Mouse (Mus musculus) forebrain, embryonic 16.5 days (tissue): ENCODE results near the gene Gm2310. TPM values are rescaled to one million over a fixed set of nuclear protein-coding genes. Genes with fewer than 3 reads are reported as not detected.
"Not testable (repeated sequence)": the region's sequence is repeated elsewhere in the genome, so short reads cannot be mapped to it uniquely, and the experiment has no call there.

Experiments
- ATAC-seq: fragments of 200-750 bp; cut with Nextera tagmentation; 2 replicates; pipeline ENCODE4 v1.8.0; 2017; ENCODE audit warnings: mild to moderate bottlenecking, moderate library complexity
- H3K27ac ChIP-seq: fragments of 300-500 bp; sonication (generic); 2 replicates; pipeline ENCODE4 v1.5.1; 2014; ENCODE audit warnings: low read length, control low read depth
- H3K27me3 ChIP-seq: fragments of 300-500 bp; sonication (generic); replicated peaks from 2 replicates; pipeline ENCODE4 v1.6.1; 2014; ENCODE audit warnings: low read length; ENCODE audit not compliant: control insufficient read depth, insufficient read depth
- H3K36me3 ChIP-seq: fragments of 300-500 bp; sonication (generic); 2 replicates; pipeline ENCODE4 v1.6.1; 2014; ENCODE audit not compliant: control insufficient read depth, insufficient read depth
- H3K4me1 ChIP-seq: fragments of 300-500 bp; sonication (generic); replicated peaks from 2 replicates; pipeline ENCODE4 v1.6.1; 2014; ENCODE audit warnings: low read length; ENCODE audit not compliant: control insufficient read depth, insufficient read depth
- H3K4me2 ChIP-seq: fragments of 300-500 bp; sonication (generic); 2 replicates; pipeline ENCODE4 v1.6.1; 2014; ENCODE audit warnings: mild to moderate bottlenecking, low read length, control low read depth
- H3K4me3 ChIP-seq: fragments of 300-500 bp; sonication (generic); replicated peaks from 2 replicates; pipeline ENCODE4 v1.5.1; 2014; ENCODE audit warnings: mild to moderate bottlenecking, low read length, control low read depth
- H3K9ac ChIP-seq: fragments of 300-500 bp; sonication (generic); replicated peaks from 2 replicates; pipeline ENCODE4 v1.6.1; 2014; ENCODE audit warnings: low read depth, low read length, control low read depth
- H3K9me3 ChIP-seq: fragments of 300-500 bp; sonication (generic); 2 replicates; pipeline ENCODE4 v1.6.1; 2016; ENCODE audit warnings: low read length; ENCODE audit not compliant: control insufficient read depth
- WGBS: fragments of 180-500 bp; shearing (Covaris S2); extraction: QIAGEN DNeasy Blood & Tissue Kit; methylation state at CpG from one replicate; pipeline ENCODE4 v1.1.7; 2014; 5-methylcytosine and 5-hydroxymethylcytosine counted together
- polyA plus RNA-seq: library from polyadenylated mRNA; unstranded; fragments of >200 nt; fragmentation: Nextera tagmentation; extraction: Ambion mirVana; gene quantifications from 2 replicates; pipeline ENCODE4 v1.2.1, GENCODE M21; 2015

The Gm2310 gene
- polyA plus RNA-seq, result not detected in 2 replicates

DNA sequence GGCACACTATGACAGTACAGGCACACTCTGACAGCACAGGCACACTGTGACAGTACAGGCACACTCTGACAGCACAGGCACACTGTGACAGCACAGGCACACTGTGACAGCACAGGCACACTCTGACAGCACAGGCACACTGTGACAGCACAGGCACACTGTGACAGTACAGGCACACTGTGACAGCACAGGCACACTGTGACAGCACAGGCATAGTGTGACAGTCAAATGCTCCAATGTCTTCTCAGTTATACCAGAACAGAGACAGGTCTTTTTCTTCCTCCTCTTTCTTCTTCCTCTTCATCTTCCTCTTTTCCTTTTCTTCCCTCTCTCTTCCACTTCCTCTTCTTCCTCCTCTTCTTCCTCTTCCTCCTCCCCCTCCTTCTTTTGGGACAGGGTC is at the start of gene Gm2310:
TSS of gene Gm2310 (minus strand) at position 101 of the 400 bp plus-strand sequence.
- H3K4me1 ChIP-seq, ATAC-seq, H3K9me3 ChIP-seq, H3K36me3 ChIP-seq, H3K4me3 ChIP-seq, H3K27me3 ChIP-seq, H3K4me2 ChIP-seq, H3K9ac ChIP-seq, H3K27ac ChIP-seq: not testable (repeated sequence)

DNA sequence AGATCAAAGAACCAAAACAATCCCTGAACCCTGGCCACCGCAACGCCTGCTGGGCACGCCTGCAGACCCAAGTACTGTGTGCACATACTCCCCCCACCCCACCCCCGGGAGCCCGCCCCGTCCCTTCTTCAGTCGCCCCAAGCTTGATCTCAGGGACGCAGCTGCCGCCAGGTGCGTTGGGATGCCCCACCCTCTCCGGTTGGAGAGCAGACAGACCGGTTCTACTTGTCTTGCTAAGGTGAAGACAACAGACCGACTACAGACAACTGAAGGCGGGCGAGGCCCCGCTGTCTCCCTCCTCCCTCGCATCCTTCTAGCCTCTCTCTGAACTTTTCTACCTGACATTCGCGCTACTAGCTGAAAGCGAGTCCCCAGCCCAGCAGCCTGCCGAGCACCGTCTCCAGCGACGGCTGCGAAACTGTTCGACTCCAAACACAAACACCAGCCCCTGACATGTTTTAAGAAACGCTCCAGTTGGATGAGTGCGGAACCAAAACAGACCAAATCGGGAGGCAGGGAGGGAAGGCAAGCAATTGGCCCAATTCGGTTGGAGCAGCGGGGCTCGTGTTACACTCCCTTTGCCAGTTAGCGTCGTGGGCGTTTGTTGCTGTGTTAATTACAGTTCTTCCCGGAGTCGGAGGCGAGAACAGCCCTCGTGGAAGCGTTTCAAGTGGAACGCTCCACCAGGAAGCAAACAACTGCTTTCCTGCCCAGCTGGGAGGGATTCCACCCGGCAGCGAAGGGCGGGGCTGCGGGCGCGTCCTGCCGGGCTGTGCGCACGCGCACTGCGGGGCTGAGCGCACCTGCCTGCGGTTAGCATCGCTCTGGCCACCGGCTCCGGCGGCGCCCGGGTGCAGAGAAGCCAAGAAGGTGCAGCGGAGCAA is 49.1 kb upstream of the Gm2310 start:
- H3K4me2 ChIP-seq, result peak overlapping the region; percentile 96
- no peaks in the 10 kb centered on the region for H3K36me3 ChIP-seq
- H3K27ac ChIP-seq, result peak overlapping the region; percentile 70
- peak overlapping the region; percentile 68 for H3K4me3 ChIP-seq
- peaks cover 11% of the 10 kb centered on the region for H3K4me1 ChIP-seq
- peak; percentile 89 for ATAC-seq
- H3K9ac ChIP-seq, result peak overlapping the region; percentile 60
- no peaks in the 10 kb centered on the region for H3K9me3 ChIP-seq
- 0 out of 2 replicates have a peak, but pooled peaks cover 2% of the 10 kb centered on the region for H3K27me3 ChIP-seq
- WGBS, result under 1% methylated on average over 61 of the region's 61 CpGs

DNA sequence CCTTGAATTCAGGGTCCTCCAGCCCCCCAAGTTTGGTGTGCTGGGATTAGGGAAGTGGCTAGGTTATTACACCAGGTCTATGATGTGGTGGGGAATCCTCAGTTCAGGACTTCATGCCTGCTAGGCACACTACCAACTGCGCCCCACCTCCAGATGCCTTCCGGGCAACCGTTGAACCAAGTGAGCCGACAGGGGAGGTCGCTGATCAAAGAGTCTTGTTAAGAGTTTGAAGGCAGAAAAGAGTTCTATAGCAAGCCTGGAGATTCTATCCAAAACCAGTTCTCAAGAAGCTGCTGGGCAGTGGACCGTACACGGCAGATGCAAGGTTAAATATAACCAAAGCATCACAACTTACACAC is 48.5 kb upstream of the Gm2310 start:
- Histone ChIP-seq H3K27me3 (0 out of 2 replicates have a peak, but pooled peaks cover 2% of the 10 kb centered on the region), H3K9ac (peak overlapping the region; percentile 60), H3K27ac (no peak overlapping the region), H3K4me2 (peak overlapping the region; percentile 96), H3K9me3 (no peaks in the 10 kb centered on the region), H3K4me3 (peak overlapping the region; percentile 68), H3K4me1 (peaks cover 11% of the 10 kb centered on the region), H3K36me3 (no peaks in the 10 kb centered on the region)
- no peak for ATAC-seq
- WGBS, result 3% methylated on average over 7 of the region's 7 CpGs

GRCm38 (mm10) chr15:8565416-8565815 is 45.7 kb upstream of the Gm2310 start:
- Histone ChIP-seq H3K4me2 (no peak overlapping the region), H3K27me3 (0 out of 2 replicates have a peak, but pooled peaks cover 2% of the 10 kb centered on the region), H3K9me3 (no peaks in the 10 kb centered on the region), H3K4me1 (peaks cover 11% of the 10 kb centered on the region), H3K4me3 (no peak overlapping the region), H3K9ac (no peak overlapping the region), H3K27ac (no peak overlapping the region), H3K36me3 (no peaks in the 10 kb centered on the region)
- 44% methylated on average over 6 of the region's 6 CpGs for WGBS
- ATAC-seq, result no peak

DNA sequence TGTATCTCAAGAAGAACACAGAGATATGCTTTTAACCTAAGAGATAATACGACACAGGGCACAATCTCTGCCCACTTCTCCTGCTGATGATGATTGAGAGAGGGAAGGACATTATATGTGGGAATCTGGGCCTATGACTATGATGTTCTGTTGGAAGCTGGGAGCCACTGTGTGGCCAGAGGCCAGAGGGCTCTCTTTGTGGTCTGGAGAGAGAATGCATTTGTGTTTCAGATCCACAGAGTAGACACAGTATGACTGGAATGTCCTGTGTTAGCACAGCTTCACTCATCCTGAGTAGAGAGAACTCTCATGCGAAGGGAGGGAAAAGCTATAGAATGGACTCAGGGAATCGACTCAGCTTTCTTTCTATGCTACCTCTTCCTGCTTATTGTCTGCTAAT is 44.6 kb upstream of the Gm2310 start:
- 0 out of 2 replicates have a peak, but pooled peaks cover 2% of the 10 kb centered on the region for H3K27me3 ChIP-seq
- no peaks in the 10 kb centered on the region for H3K36me3 ChIP-seq
- peaks cover 7% of the 10 kb centered on the region for H3K4me1 ChIP-seq
- no peaks in the 10 kb centered on the region for H3K9me3 ChIP-seq
- 90% methylated on average over 3 of the region's 3 CpGs for WGBS
- no peak overlapping the region for H3K4me3 ChIP-seq
- no peak overlapping the region for H3K4me2 ChIP-seq
- H3K9ac ChIP-seq, result no peak overlapping the region
- H3K27ac ChIP-seq, result no peak overlapping the region
- ATAC-seq, result no peak

DNA sequence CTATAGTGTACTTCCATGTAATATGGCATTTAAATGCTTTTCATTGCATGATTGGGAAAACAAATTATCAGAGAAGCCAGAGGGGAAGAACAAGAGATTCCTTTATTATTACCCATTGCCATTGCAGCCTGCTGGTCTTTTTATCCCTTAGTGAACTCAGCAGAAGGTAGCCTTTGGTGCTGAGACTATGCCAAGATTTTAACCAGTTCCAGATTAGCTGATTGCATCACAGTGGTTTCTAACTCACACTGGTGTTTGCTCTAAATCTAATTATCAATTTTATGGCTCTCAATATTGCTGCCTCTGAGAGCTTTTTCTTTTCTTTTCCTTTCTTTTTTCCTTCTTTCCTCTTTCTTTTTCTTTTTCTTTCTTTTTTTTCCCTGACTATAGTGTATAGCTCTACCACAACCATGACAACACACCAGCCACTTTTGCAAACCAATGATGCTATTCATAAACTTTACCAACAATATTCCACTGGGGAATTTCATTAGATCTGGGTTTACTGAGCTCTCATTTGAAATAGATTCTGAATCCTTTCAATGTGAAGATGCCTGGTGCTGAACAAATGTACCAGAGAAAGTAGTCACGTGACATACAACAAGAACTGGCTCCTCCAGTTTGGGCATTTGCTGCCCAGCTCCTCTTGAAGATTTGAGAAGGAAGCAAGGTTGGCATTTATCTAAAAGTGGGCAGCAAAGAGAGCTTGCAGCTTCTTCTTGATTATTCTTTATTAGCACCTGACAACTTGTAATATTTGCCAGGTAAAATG is 43.9 kb upstream of the Gm2310 start:
- no peak for ATAC-seq
- Histone ChIP-seq H3K4me3 (no peak overlapping the region), H3K27ac (no peak overlapping the region), H3K4me1 (peaks cover 5% of the 10 kb centered on the region), H3K27me3 (0 out of 2 replicates have a peak, but pooled peaks cover 2% of the 10 kb centered on the region), H3K4me2 (no peak overlapping the region), H3K9me3 (no peaks in the 10 kb centered on the region), H3K36me3 (no peaks in the 10 kb centered on the region), H3K9ac (no peak overlapping the region)
- 72% methylated on average over 1 of the region's 1 CpGs for WGBS

DNA sequence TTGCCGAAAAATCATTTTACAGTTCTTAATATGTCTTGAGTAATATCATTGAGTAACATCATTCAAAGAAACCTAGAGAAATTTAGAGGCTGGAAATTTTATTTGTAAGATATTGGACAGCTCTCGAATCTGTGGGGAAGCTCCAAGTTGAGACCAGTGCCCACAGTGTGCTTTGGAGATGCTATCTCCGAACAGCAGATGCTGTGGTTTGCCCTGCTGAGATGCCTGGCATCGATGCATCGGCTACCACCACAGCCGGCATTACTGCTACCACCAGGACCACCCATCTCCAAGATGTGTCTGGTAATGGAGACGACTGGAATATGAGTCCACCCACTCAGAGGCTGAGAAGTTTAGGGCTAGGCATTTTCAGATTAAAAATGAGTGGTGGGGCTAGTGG is 43.0 kb upstream of the Gm2310 start:
- Histone ChIP-seq H3K4me3 (no peak overlapping the region), H3K9ac (no peak overlapping the region), H3K36me3 (no peaks in the 10 kb centered on the region), H3K27me3 (no peaks in the 10 kb centered on the region), H3K27ac (no peak overlapping the region), H3K4me1 (no peaks in the 10 kb centered on the region), H3K4me2 (no peak overlapping the region), H3K9me3 (no peaks in the 10 kb centered on the region)
- no peak for ATAC-seq
- 88% methylated on average over 7 of the region's 7 CpGs for WGBS

GRCm38 (mm10) chr15:8531201-8531600 is 11.4 kb upstream of the Gm2310 start:
- no peak overlapping the region for H3K9ac ChIP-seq
- no peak overlapping the region for H3K4me3 ChIP-seq
- no peaks in the 10 kb centered on the region for H3K9me3 ChIP-seq
- ATAC-seq, result no peak
- H3K27me3 ChIP-seq, result no peaks in the 10 kb centered on the region
- H3K27ac ChIP-seq, result no peak overlapping the region
- no peaks in the 10 kb centered on the region for H3K4me1 ChIP-seq
- whole genome bisulfite sequencing, result 57% methylated on average over 5 of the region's 5 CpGs
- H3K36me3 ChIP-seq, result no peaks in the 10 kb centered on the region
- no peak overlapping the region for H3K4me2 ChIP-seq

DNA sequence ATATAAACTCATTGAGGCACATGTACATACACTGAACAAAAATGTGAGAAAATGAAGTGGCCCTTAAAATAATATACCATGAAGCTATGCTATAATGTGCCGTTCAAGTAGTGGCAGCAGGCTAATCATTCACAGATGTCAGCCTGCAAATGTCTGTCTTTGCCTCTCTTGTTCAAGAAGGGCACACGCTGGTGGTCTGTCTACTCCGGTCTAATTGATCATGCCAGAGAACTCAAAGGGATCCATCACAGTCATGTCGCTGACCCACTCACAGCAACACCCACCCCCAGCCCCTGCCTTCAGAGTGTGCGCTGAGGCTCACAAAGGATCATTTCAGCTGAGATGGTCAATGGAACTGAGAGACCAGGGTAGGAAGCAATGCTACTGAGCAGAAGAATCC is 6.8 kb downstream of the Gm2310 start:
- 60% methylated on average over 5 of the region's 5 CpGs for WGBS
- no peaks in the 10 kb centered on the region for H3K9me3 ChIP-seq
- H3K36me3 ChIP-seq, result no peaks in the 10 kb centered on the region
- no peak for ATAC-seq
- no peak overlapping the region for H3K27ac ChIP-seq
- H3K4me1 ChIP-seq, result no peaks in the 10 kb centered on the region
- H3K27me3 ChIP-seq, result no peaks in the 10 kb centered on the region
- no peak overlapping the region for H3K4me3 ChIP-seq
- H3K4me2 ChIP-seq, result no peak overlapping the region
- no peak overlapping the region for H3K9ac ChIP-seq
